Mouse (Mus musculus) CH12.LX (cell line): ENCODE data around the gene Tnfrsf19.

Experiments
- CHD1 ChIP-seq: IDR thresholded peaks from 2 replicates; pipeline ENCODE4 v1.6.1; 2012; ENCODE audit warnings: low read depth, low read length, improper control_type of control experiment, inconsistent platforms
- CTCF ChIP-seq, 2 experiments: IDR thresholded peaks in 1 of 2; conservative IDR thresholded peaks in 1 of 2; 2 replicates each; pipeline ENCODE4 v1.5.1; 2011 to 2012; ENCODE audit warnings: low read depth in 2 of 2, low read length in 2 of 2, improper control_type of control experiment in 1 of 2, inconsistent platforms in 1 of 2, mild to moderate bottlenecking in 1 of 2, moderate library complexity in 1 of 2
- EP300 ChIP-seq: IDR thresholded peaks from 2 replicates; pipeline ENCODE4 v1.6.1; 2011; ENCODE audit warnings: low read length, improper control_type of control experiment
- HCFC1 ChIP-seq: IDR thresholded peaks from 2 replicates; pipeline ENCODE4 v1.6.1; 2012; ENCODE audit warnings: low read depth, mild to moderate bottlenecking, inconsistent platforms, low read length, improper control_type of control experiment
- MAFK ChIP-seq: IDR thresholded peaks from 2 replicates; pipeline ENCODE4 v1.6.1; 2011; ENCODE audit warnings: low read length, improper control_type of control experiment; ENCODE audit not compliant: insufficient replicate concordance
- NRF1 ChIP-seq: IDR thresholded peaks from 2 replicates; pipeline ENCODE4 v1.6.1; 2014; ENCODE audit warnings: low read depth, mild to moderate bottlenecking, inconsistent platforms, low read length, improper control_type of control experiment, moderate library complexity
- PAX5 ChIP-seq: IDR thresholded peaks from 2 replicates; pipeline ENCODE4 v1.6.1; 2012; ENCODE audit warnings: low read length, inconsistent platforms, mixed read lengths
- POLR2A ChIP-seq: IDR thresholded peaks from 2 replicates; pipeline ENCODE4 v1.6.1; 2011; ENCODE audit warnings: low read depth, mild to moderate bottlenecking, improper control_type of control experiment, low read length
- RCOR1 ChIP-seq: conservative IDR thresholded peaks from 2 replicates; pipeline ENCODE4 v1.6.1; 2012; ENCODE audit warnings: low read depth, mild to moderate bottlenecking, inconsistent platforms, low read length, improper control_type of control experiment
- UBTF ChIP-seq: IDR thresholded peaks from 2 replicates; pipeline ENCODE4 v1.6.1; 2012; ENCODE audit warnings: low read depth, mild to moderate bottlenecking, inconsistent platforms, low read length, improper control_type of control experiment, moderate library complexity
- USF1 ChIP-seq: IDR thresholded peaks from 2 replicates; pipeline ENCODE4 v1.6.1; 2014; ENCODE audit warnings: low read depth, mild to moderate bottlenecking, inconsistent platforms, low read length, improper control_type of control experiment
- ZC3H11A ChIP-seq: IDR thresholded peaks from 2 replicates; pipeline ENCODE4 v1.6.1; 2012; ENCODE audit warnings: low read depth, mild to moderate bottlenecking, inconsistent platforms, low read length, improper control_type of control experiment
- ZMIZ1 ChIP-seq: IDR thresholded peaks from 2 replicates; pipeline ENCODE4 v1.6.1; 2012; ENCODE audit warnings: low read depth, mild to moderate bottlenecking, inconsistent platforms, low read length, improper control_type of control experiment

- TF ChIP-seq POLR2A, result no peak
- no peak for TF ChIP-seq NRF1
- TF ChIP-seq EP300, result no peak
- TF ChIP-seq CHD1, result no peak
- TF ChIP-seq USF1, result no peak
- TF ChIP-seq CTCF (conservative IDR thresholded peaks at IDR 0.05 in 1 of 2, IDR thresholded peaks at IDR 0.05 in 1 of 2; ENCODE audit: low read depth in 2 of 2, low read length in 2 of 2), result peak in 1 of 2 experiments; percentile 57; a peak in 2 of 4 replicates
- no peak for TF ChIP-seq MAFK
- no peak for TF ChIP-seq PAX5
- no peak for TF ChIP-seq RCOR1
- no peak for TF ChIP-seq HCFC1
- TF ChIP-seq UBTF, result no peak
- no peak for TF ChIP-seq ZMIZ1
- 0 out of 2 replicates have a peak, but pooled peaks have one; percentile 5 for TF ChIP-seq ZC3H11A
Measured at GRCm38 (mm10) chr14:61088187-61088586, 41.9 kb upstream of the Tnfrsf19 start.
